ENCODE assay signal across 23 mouse cellular contexts in the genomic region with DNA sequence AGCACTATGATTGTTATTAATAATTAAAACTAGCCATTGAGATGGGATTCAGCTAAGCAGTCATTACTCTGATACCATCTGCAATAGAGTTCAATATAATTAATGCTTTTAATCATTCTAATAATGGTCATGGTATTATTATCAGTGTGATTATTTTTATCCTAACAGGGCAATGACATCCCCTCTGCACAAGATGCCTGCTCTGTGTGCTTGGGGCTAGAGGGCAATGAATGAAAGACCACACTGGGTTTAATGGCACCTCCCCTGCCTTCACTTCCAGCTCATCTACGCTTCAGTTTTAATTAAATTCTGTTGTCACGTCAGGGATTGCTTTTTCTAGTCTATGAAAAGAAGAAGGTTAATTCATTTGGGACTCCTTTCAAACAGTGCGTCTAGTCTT.
DNase-seq lines count a peak whose midpoint lies in the region; ATAC-seq and TF ChIP-seq lines count a peak whose summit lies in the region.
"Had no signal": no experiment of that assay in that cellular context is flagged by ENCODE, and none has a peak within 500 bp of the region (broad histone marks: within the 10 kb centered on the region; RNA-seq: fewer than 3 reads in every experiment).

No protein-coding gene starts in this region.

- peak; percentile 40; the same call in 1 of the 2 replicates for ATAC-seq in hindbrain, embryonic 14.5 days (ENCODE audit: low FRiP score)
- ATAC-seq in hindbrain, postnatal 0 days = no peak
- ATAC-seq in neural tube, embryonic 12.5 days (ENCODE audit: low FRiP score, low read depth) = peak; percentile 48
- 0 out of 2 replicates have a peak, but pooled peaks have one; percentile 12 for ATAC-seq in midbrain, embryonic 14.5 days (ENCODE audit: low FRiP score, low TSS enrichment)
- ATAC-seq in neural tube, embryonic 15.5 days (ENCODE audit: low FRiP score) = peak; percentile 68
- ATAC-seq: forebrain, embryonic 14.5 days; Patski had no signal

- H3K9ac ChIP-seq in hindbrain, embryonic 14.5 days = no peak overlapping the region
- H3K9ac ChIP-seq in hindbrain, postnatal 0 days (replicated peaks; ENCODE audit: low read length) = no peak overlapping the region
- no peak overlapping the region for H3K9ac ChIP-seq in neural tube, embryonic 12.5 days
- no peak overlapping the region for H3K9ac ChIP-seq in midbrain, embryonic 14.5 days (replicated peaks; ENCODE audit: low read length)
- no peak overlapping the region for H3K9ac ChIP-seq in neural tube, embryonic 15.5 days (replicated peaks)
- H3K9ac ChIP-seq: embryonic facial prominence, embryonic 15.5 days; heart, embryonic 13.5 days had no signal

- 26% methylated on average over 3 of the region's 3 CpGs for WGBS in hindbrain, embryonic 14.5 days
- 40% methylated on average over 3 of the region's 3 CpGs for WGBS in hindbrain, postnatal 0 days
- 44% methylated on average over 3 of the region's 3 CpGs for whole genome bisulfite sequencing in neural tube, embryonic 12.5 days
- 16% methylated on average over 3 of the region's 3 CpGs for WGBS in midbrain, embryonic 14.5 days
- WGBS in neural tube, embryonic 15.5 days = 35% methylated on average over 3 of the region's 3 CpGs

- H3K9me3 ChIP-seq in hindbrain, embryonic 14.5 days (ENCODE audit: control insufficient read depth, low read length) = no peaks in the 10 kb centered on the region
- no peaks in the 10 kb centered on the region for H3K9me3 ChIP-seq in hindbrain, postnatal 0 days (ENCODE audit: low read length)
- no peaks in the 10 kb centered on the region for H3K9me3 ChIP-seq in neural tube, embryonic 12.5 days
- no peaks in the 10 kb centered on the region for H3K9me3 ChIP-seq in midbrain, embryonic 14.5 days (ENCODE audit: control insufficient read depth, low read length)
- no peaks in the 10 kb centered on the region for H3K9me3 ChIP-seq in neural tube, embryonic 15.5 days (replicated peaks)
- H3K9me3 ChIP-seq: embryonic facial prominence, embryonic 15.5 days; forebrain, embryonic 10.5 days; heart, embryonic 13.5 days had no signal

- H3K27ac ChIP-seq in hindbrain, embryonic 14.5 days = no peak overlapping the region
- no peak overlapping the region for H3K27ac ChIP-seq in hindbrain, postnatal 0 days
- no peak overlapping the region for H3K27ac ChIP-seq in neural tube, embryonic 12.5 days
- no peak overlapping the region for H3K27ac ChIP-seq in midbrain, embryonic 14.5 days (replicated peaks; ENCODE audit: low read depth, low read length)
- no peak overlapping the region for H3K27ac ChIP-seq in neural tube, embryonic 15.5 days (replicated peaks)
- H3K27ac ChIP-seq: embryonic facial prominence, embryonic 15.5 days; forebrain, embryonic 10.5 days; gastrocnemius, adult 2 months; heart, embryonic 13.5 days had no signal

- H3K4me3 ChIP-seq in hindbrain, embryonic 14.5 days (replicated peaks; ENCODE audit: low read length) = no peak overlapping the region
- no peak overlapping the region for H3K4me3 ChIP-seq in hindbrain, postnatal 0 days (ENCODE audit: low read length)
- no peak overlapping the region for H3K4me3 ChIP-seq in neural tube, embryonic 12.5 days
- no peak overlapping the region for H3K4me3 ChIP-seq in midbrain, embryonic 14.5 days (replicated peaks; ENCODE audit: low read depth, low read length)
- no peak overlapping the region for H3K4me3 ChIP-seq in neural tube, embryonic 15.5 days (replicated peaks)
- H3K4me3 ChIP-seq: embryonic facial prominence, embryonic 15.5 days; erythroblast, embryonic 14.5 days; forebrain, embryonic 10.5 days; gastrocnemius, adult 2 months; heart, embryonic 13.5 days had no signal

- H3K36me3 ChIP-seq in hindbrain, embryonic 14.5 days (replicated peaks; ENCODE audit: control insufficient read depth, insufficient read depth) = no peaks in the 10 kb centered on the region
- no peaks in the 10 kb centered on the region for H3K36me3 ChIP-seq in hindbrain, postnatal 0 days (ENCODE audit: insufficient read depth, low read length)
- H3K36me3 ChIP-seq in neural tube, embryonic 12.5 days = no peaks in the 10 kb centered on the region
- no peaks in the 10 kb centered on the region for H3K36me3 ChIP-seq in midbrain, embryonic 14.5 days (ENCODE audit: control insufficient read depth, insufficient read depth, low read length)
- H3K36me3 ChIP-seq in neural tube, embryonic 15.5 days = no peaks in the 10 kb centered on the region
- H3K36me3 ChIP-seq: embryonic facial prominence, embryonic 15.5 days; forebrain, embryonic 10.5 days; heart, embryonic 13.5 days had no signal

- no peak for TF ChIP-seq CTCF in hindbrain, postnatal 0 days (IDR thresholded peaks at IDR 0.05; ENCODE audit: low read depth)

- H3K4me1 ChIP-seq in hindbrain, embryonic 14.5 days (replicated peaks; ENCODE audit: control insufficient read depth, insufficient read depth, low read length) = no peaks in the 10 kb centered on the region
- no peaks in the 10 kb centered on the region for H3K4me1 ChIP-seq in hindbrain, postnatal 0 days (ENCODE audit: insufficient read depth, low read length)
- H3K4me1 ChIP-seq in neural tube, embryonic 12.5 days = no peaks in the 10 kb centered on the region
- 0 out of 2 replicates have a peak, but pooled peaks cover 3% of the 10 kb centered on the region for H3K4me1 ChIP-seq in midbrain, embryonic 14.5 days (ENCODE audit: control insufficient read depth, insufficient read depth, low read length)
- no peaks in the 10 kb centered on the region; the same call in 1 of the 2 replicates for H3K4me1 ChIP-seq in neural tube, embryonic 15.5 days
- H3K4me1 ChIP-seq: embryonic facial prominence, embryonic 15.5 days; forebrain, embryonic 10.5 days; heart, embryonic 13.5 days had no signal

- DNase-seq in hindbrain, embryonic 14.5 days (ENCODE audit: low spot score) = no peak
- DNase-seq in hindbrain, postnatal 0 days (ENCODE audit: low spot score) = no peak
- no peak for DNase-seq in neural tube, embryonic 10.5 days (ENCODE audit: extremely low spot score, low spot score)
- peak; percentile 16 for DNase-seq in midbrain, embryonic 14.5 days
- DNase-seq in layer of hippocampus, adult 9-10 months (ENCODE audit: low spot score) = no peak
- DNase-seq: adrenal gland, adult 2 months; adrenal gland, postnatal 25 days; cerebellum, adult 11 months; cerebellum, adult 8-10 months; cerebellum, postnatal 14 days; embryo, embryonic 11 days; gastrocnemius, adult 2 months; gastrocnemius, postnatal 25 days; heart, postnatal 36 days had no signal

- H3K4me2 ChIP-seq in hindbrain, embryonic 14.5 days (replicated peaks) = no peak overlapping the region
- no peak overlapping the region for H3K4me2 ChIP-seq in hindbrain, postnatal 0 days (ENCODE audit: low read depth, low read length)
- no peak overlapping the region for H3K4me2 ChIP-seq in neural tube, embryonic 12.5 days (replicated peaks)
- no peak overlapping the region for H3K4me2 ChIP-seq in midbrain, embryonic 14.5 days (ENCODE audit: low read length)
- H3K4me2 ChIP-seq in neural tube, embryonic 15.5 days = no peak overlapping the region
- H3K4me2 ChIP-seq: embryonic facial prominence, embryonic 15.5 days; heart, embryonic 13.5 days had no signal

- no peaks in the 10 kb centered on the region for H3K27me3 ChIP-seq in hindbrain, embryonic 14.5 days (ENCODE audit: control insufficient read depth, insufficient read depth, low read length)
- no peaks in the 10 kb centered on the region for H3K27me3 ChIP-seq in hindbrain, postnatal 0 days (ENCODE audit: insufficient read depth, low read length)
- H3K27me3 ChIP-seq in neural tube, embryonic 12.5 days (replicated peaks) = no peaks in the 10 kb centered on the region
- H3K27me3 ChIP-seq in midbrain, embryonic 14.5 days (ENCODE audit: control insufficient read depth, insufficient read depth, low read length) = no peaks in the 10 kb centered on the region
- no peaks in the 10 kb centered on the region for H3K27me3 ChIP-seq in neural tube, embryonic 15.5 days (replicated peaks)
- H3K27me3 ChIP-seq: CH12.LX; embryonic facial prominence, embryonic 15.5 days; heart, embryonic 13.5 days; Patski had no signal
